Mouse (Mus musculus) heart, adult 2 months (tissue): ENCODE measurements around the gene Macrod2. TPM values are rescaled to one million over a fixed set of nuclear protein-coding genes. Genes with fewer than 3 reads are reported as not detected.

Source experiments
- DNase-seq, 2 experiments: peaks; one replicate each; pipeline ENCODE4 v3.0.0; 2021
- H3K27ac ChIP-seq: fragments of 200-600 bp; 2 replicates; pipeline ENCODE4 v1.8.1; 2022
- H3K27me3 ChIP-seq: fragments of 200-500 bp; 2 replicates; pipeline ENCODE4 v1.6.1; 2012; ENCODE audit warnings: mild to moderate bottlenecking, low read length, inconsistent platforms, mixed read lengths; ENCODE audit not compliant: control insufficient read depth, insufficient read depth
- H3K36me3 ChIP-seq: fragments of 200-500 bp; 2 replicates; pipeline ENCODE4 v1.6.1; 2012; ENCODE audit warnings: low read length, inconsistent platforms; ENCODE audit not compliant: control insufficient read depth, insufficient read depth
- H3K4me1 ChIP-seq: fragments of 200-500 bp; 2 replicates; pipeline ENCODE4 v1.6.1; 2011; ENCODE audit warnings: low read length; ENCODE audit not compliant: control insufficient read depth, insufficient read depth
- H3K4me3 ChIP-seq: fragments of 200-600 bp; 2 replicates; pipeline ENCODE4 v1.8.1; 2022
- H3K79me2 ChIP-seq: fragments of 200-500 bp; replicated peaks from 2 replicates; pipeline ENCODE4 v1.6.1; 2012; ENCODE audit warnings: mild to moderate bottlenecking, inconsistent platforms, low read length, moderate library complexity, mixed read lengths; ENCODE audit not compliant: control insufficient read depth, insufficient read depth
- H3K9ac ChIP-seq: fragments of 200-500 bp; 2 replicates; pipeline ENCODE4 v1.6.1; 2012; ENCODE audit warnings: low read depth, mild to moderate bottlenecking, control low read depth, inconsistent platforms, low read length, mixed read lengths
- CTCF ChIP-seq: fragments of 200-600 bp; IDR thresholded peaks from 2 replicates; pipeline ENCODE4 v1.8.1; 2022; ENCODE audit warnings: antibody characterized with exemption, mild to moderate bottlenecking, moderate library complexity
- EP300 ChIP-seq: fragments of 200-500 bp; IDR thresholded peaks from 2 replicates; pipeline ENCODE4 v1.6.1; 2011; ENCODE audit warnings: low read depth, low read length, control low read depth; ENCODE audit not compliant: insufficient read depth
- POLR2A ChIP-seq: fragments of 200-500 bp; IDR thresholded peaks from 2 replicates; pipeline ENCODE4 v1.6.1; 2011; ENCODE audit warnings: mild to moderate bottlenecking, low read depth, low read length, control low read depth; ENCODE audit not compliant: insufficient read depth
- WGBS: fragments of 180-500 bp; shearing (Covaris S2); methylation state at CpG from one replicate; pipeline ENCODE4 v1.1.7; 2018; 5-methylcytosine and 5-hydroxymethylcytosine counted together
- intact Hi-C: fragments of 180-260 bp; cut with DNase I; formaldehyde crosslinking; loops from one replicate; pipeline ENCODE4 v1.15.1; 2025
- polyA plus RNA-seq: library from polyadenylated mRNA; depleted of rRNA; stranded (reverse); fragments of >200 nt; gene quantifications from 2 replicates; pipeline ENCODE4 v1.2.3, GENCODE M21; 2012
- total RNA-seq, 2 experiments: library from RNA; stranded (reverse); gene quantifications; 2 replicates each; pipeline ENCODE4 v1.2.3; 2021

Gene Macrod2
- total and polyA plus RNA-seq, 3 experiments = 2.3 to 9.7 (median 8.5) TPM

- Histone ChIP-seq H3K4me1 (no peaks in the 10 kb centered on the region; the same call in 1 of the 2 replicates), H3K4me3 (no peak overlapping the region), H3K9ac (no peak overlapping the region), H3K27me3 (no peaks in the 10 kb centered on the region), H3K79me2 (no peaks in the 10 kb centered on the region), H3K27ac (no peak overlapping the region), H3K36me3 (peaks cover under 1% of the 10 kb centered on the region; the same call in 1 of the 2 replicates)
- TF ChIP-seq POLR2A = no peak
- TF ChIP-seq CTCF = no peak
- no peak for TF ChIP-seq EP300
- DNase-seq = no peak
- intact Hi-C loops = no loop called here
- WGBS = 67% methylated on average over 3 of the region's 3 CpGs
These were observed 1187.3 kb downstream of the Macrod2 start for GRCm38 (mm10) chr2:141582431-141582830.

- Histone ChIP-seq H3K9ac (no peak overlapping the region), H3K79me2 (no peaks in the 10 kb centered on the region), H3K27me3 (no peaks in the 10 kb centered on the region), H3K36me3 (peaks cover 3% of the 10 kb centered on the region; the same call in 1 of the 2 replicates), H3K27ac (no peak overlapping the region), H3K4me3 (no peak overlapping the region), H3K4me1 (no peaks in the 10 kb centered on the region; the same call in 1 of the 2 replicates)
- DNase-seq = no peak
- 38% methylated on average over 4 of the region's 4 CpGs for WGBS
- intact Hi-C loops = no loop called here
- TF ChIP-seq POLR2A (no peak), CTCF (no peak), EP300 (no peak)
These were observed 1187.8 kb downstream of the Macrod2 start for GRCm38 (mm10) chr2:141582933-141583332.

- peak in 1 of 2 experiments; percentile 5 for DNase-seq
- intact Hi-C loops = no loop called here
- Histone ChIP-seq H3K9ac (no peak overlapping the region), H3K27ac (no peak overlapping the region), H3K79me2 (no peaks in the 10 kb centered on the region), H3K36me3 (peaks cover 3% of the 10 kb centered on the region; the same call in 1 of the 2 replicates), H3K4me1 (no peaks in the 10 kb centered on the region; the same call in 1 of the 2 replicates), H3K27me3 (no peaks in the 10 kb centered on the region), H3K4me3 (no peak overlapping the region)
- no peak for TF ChIP-seq POLR2A
- no peak for TF ChIP-seq EP300
- no peak for TF ChIP-seq CTCF
- WGBS = 3% methylated on average over 2 of the region's 2 CpGs
These were observed 1192.2 kb downstream of the Macrod2 start for GRCm38 (mm10) chr2:141587290-141587689.

- TF ChIP-seq POLR2A (no peak), CTCF (no peak), EP300 (no peak)
- Histone ChIP-seq H3K27me3 (no peaks in the 10 kb centered on the region), H3K79me2 (no peaks in the 10 kb centered on the region), H3K4me3 (no peak overlapping the region), H3K27ac (no peak overlapping the region), H3K4me1 (no peaks in the 10 kb centered on the region; the same call in 1 of the 2 replicates), H3K9ac (no peak overlapping the region), H3K36me3 (peaks cover 3% of the 10 kb centered on the region; the same call in 1 of the 2 replicates)
- intact Hi-C loops = no loop called here
- 75% methylated on average over 4 of the region's 4 CpGs for whole genome bisulfite sequencing
- no peak for DNase-seq
These were observed 1196.2 kb downstream of the Macrod2 start for GRCm38 (mm10) chr2:141591326-141591725.

GRCm38 (mm10) chr2:141594811-141595210 lies 1199.7 kb downstream of the Macrod2 start:
- intact Hi-C loops = no loop called here
- H3K4me3 ChIP-seq = no peak overlapping the region
- no peak overlapping the region for H3K27ac ChIP-seq
- TF ChIP-seq POLR2A (no peak), EP300 (no peak), CTCF (no peak)
- 45% methylated on average over 4 of the region's 4 CpGs for WGBS
- H3K4me1 ChIP-seq = no peaks in the 10 kb centered on the region
- no peaks in the 10 kb centered on the region for H3K79me2 ChIP-seq
- H3K27me3 ChIP-seq = no peaks in the 10 kb centered on the region
- H3K36me3 ChIP-seq = no peaks in the 10 kb centered on the region
- no peak overlapping the region for H3K9ac ChIP-seq
- no peak for DNase-seq

GRCm38 (mm10) chr2:141617721-141618120 lies 1222.6 kb downstream of the Macrod2 start:
- no peak overlapping the region for H3K4me3 ChIP-seq
- H3K4me1 ChIP-seq = no peaks in the 10 kb centered on the region
- no peak overlapping the region for H3K27ac ChIP-seq
- intact Hi-C loops = no loop called here
- TF ChIP-seq EP300 (no peak), POLR2A (no peak), CTCF (no peak)
- no peaks in the 10 kb centered on the region for H3K79me2 ChIP-seq
- WGBS = 76% methylated on average over 2 of the region's 2 CpGs
- H3K9ac ChIP-seq = no peak overlapping the region
- DNase-seq = no peak
- no peaks in the 10 kb centered on the region for H3K36me3 ChIP-seq
- H3K27me3 ChIP-seq = no peaks in the 10 kb centered on the region
